Mouse (Mus musculus): ENCODE data around the gene Pik3ip1.
A peak's percentile ranks its signal among the peaks of the same experiment; 100 is the strongest.

Pik3ip1 gene

GRCm38 (mm10) chr11:3337173-3337955 is 7.2 kb downstream of the Pik3ip1 start:
- DNase-seq (ENCODE audit: low spot score in 2 of 2), result peak in 1 of 2 experiments; percentile 62

DNA sequence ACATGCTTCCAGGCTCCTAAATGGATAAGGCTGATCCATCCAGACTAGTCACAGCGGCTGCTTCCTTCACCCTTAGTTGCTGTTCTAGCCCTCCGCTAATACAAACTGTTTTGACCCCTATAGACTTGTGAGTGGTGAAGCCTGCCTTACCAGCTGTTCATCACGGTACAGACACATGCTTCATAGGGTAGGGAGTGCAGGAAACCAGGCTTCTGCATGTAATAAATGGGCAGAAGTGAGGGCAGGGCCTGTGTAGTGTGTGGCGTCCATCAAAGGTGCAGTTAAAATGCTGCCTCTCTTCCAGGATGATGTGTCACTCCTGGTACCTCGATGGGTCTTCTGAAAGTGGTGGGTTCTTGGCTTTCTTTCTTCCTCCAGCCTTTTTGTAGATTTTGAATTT is 7.8 kb downstream of the Pik3ip1 start:
- DNase-seq (ENCODE audit: low spot score in 2 of 2), result no peak

DNA sequence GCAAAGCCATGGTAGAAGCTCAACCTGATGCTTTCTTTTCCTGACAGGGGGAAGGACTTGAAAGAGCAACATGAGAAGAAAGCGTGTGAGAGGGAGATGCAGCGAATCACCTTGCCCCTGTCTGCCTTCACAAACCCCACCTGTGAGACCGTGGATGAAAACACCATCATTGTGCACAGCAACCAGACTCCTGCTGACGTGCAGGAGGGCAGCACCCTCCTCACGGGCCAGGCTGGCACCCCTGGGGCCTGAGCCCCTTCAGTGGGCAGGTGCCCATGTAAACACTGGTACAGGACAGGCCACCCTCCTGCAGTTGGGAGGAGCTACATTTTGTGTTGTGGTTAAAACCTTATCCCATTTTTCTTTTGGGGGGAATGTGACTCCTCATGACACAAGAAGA is 11.3 kb downstream of the Pik3ip1 start:
- no peak for DNase-seq (ENCODE audit: low spot score in 2 of 2)

DNA sequence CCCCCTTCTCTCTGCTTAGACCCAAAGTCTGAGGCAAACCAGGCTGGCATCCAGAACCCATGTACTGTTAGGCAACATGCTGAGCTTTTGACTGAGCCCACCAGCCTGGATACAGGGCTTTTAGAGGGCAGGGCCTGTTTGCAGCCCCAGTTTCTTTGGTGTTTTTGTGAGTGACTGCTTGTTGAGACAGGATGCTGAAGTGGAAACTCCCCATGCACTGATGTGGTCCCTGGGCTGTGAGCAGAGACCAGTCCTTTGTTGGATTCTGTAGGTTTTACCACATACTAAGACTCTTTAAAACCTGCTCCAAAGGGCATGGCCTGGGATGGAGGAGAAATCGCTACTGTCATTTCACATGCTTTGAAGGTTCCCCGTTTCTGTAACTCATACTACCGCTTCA is 14.7 kb downstream of the Pik3ip1 start:
- no peak for DNase-seq (ENCODE audit: low spot score in 2 of 2)

DNA sequence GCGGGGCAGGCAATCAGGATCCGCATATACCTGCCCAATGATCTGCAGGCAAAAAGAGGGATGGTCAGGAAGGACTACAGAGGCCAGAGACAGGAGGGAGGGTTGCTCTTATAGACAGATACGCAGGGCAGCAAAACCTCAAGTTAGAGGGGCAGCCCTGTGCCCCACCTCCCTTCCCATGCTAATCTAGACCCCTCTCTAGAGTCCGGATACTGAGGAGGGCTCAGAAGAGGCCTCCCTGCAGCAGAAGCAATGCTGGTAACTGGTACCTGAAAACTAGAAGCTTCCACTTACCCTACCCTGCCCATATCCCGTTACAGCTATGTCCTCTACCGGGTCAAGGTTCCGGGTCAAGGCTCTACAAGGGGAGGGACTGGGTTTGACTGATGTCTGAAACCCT is 16.1 kb downstream of the Pik3ip1 start:
- DNase-seq (ENCODE audit: low spot score in 2 of 2), result no peak

DNA sequence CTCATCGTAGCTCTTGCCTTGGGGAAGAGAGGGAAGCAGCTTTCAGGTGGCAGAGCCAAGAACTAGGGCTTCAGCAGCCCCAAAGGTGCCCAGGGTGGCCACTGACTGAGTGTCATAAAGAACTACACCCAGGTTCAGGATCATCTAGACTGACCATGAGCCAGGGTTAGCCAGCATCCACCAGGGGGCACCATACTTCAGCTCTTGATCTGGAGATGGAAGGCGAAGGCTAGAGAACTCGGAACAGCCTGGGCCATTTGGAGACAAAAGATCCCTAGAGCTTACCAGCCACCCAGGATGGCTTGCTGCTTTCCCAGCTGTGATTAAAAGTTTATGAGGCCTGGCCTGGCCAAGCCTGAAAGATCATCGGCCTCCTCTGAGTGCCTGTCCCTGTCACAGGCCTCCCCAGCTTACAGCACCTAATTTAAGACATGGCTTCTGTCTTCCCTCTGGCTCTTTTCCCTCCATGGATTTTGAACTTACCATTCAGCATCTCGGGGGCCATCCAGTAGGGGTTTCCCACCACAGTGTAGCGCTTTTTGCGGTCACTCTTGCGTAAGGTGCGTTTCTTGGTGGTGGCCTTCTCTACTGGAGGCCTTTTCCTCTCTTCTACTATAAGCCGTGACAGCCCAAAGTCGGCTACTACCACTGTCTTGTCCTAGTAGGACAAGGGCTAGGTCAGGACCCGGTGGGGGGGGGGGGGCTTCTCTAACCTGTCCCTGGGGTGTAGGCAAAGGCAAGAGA is 17.1 kb downstream of the Pik3ip1 start:
- peak; percentile 73 to 91 for DNase-seq (ENCODE audit: low spot score in 2 of 2)

GRCm38 (mm10) chr11:3347835-3348195 is 17.6 kb downstream of the Pik3ip1 start:
- DNase-seq (ENCODE audit: low spot score in 2 of 2), result no peak

DNA sequence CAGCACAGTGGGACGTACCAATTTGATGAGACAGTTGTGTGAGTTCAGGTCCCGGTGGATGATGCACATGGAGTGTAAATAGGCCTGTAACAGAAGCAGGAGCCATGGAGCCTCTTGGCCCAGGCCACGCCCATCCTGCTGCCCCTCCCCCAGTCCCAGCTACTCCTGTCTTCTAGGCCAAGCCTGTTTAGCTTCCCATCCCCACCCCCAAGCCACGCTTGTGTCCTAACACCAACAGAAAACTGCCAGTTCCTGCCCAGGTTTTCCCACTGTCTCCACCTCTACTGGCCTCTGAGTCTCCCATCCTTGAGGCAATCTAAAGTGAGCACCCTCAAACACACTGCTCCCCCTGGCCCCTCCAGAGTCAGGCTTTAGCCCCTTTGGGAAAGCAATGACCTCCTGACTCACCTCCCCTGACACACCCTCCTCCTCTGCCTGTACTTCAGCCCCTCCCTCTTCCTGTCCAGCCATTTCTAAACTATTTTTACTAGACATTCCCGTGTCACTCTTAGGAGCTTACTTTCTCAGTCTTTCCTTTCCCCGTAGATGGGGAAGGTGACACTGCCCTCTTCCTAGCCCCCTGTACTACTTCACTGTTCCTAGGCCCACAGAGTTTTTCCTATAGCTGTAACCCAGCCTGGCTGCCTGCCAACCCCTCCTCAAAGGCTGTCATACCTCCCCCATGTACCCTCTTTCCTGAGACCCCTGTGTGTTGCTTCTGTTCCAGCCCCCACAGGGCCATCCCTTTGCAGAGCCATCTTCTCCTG is 18.6 kb downstream of the Pik3ip1 start:
- DNase-seq (ENCODE audit: low spot score in 2 of 2), result no peak

- DNase-seq (ENCODE audit: low spot score in 2 of 2), result no peak
Measured at GRCm38 (mm10) chr11:3349343-3349695, 19.1 kb downstream of the Pik3ip1 start.

DNA sequence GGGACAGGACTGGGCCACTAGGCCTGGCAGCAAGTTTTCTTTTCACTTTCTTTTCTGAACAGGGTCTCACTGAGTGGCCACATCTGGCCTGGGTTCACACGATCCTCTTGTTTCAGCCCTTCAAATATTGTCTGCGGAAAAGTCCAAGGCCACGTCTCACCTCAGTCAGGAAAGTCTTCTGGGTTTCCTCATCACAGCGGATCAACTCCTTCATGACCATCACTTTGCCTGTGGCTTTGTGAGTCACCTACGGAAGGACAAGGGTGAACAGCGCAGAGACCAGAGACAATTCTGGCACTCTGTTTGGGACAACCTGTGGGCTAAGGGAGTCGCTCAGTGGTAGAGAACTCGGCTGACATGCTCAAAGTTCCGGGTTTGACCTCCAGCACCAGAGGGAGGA is 21.9 kb downstream of the Pik3ip1 start:
- DNase-seq (ENCODE audit: low spot score in 2 of 2), result no peak

- no peak for DNase-seq (ENCODE audit: low spot score in 2 of 2)
Measured at GRCm38 (mm10) chr11:3352990-3353585, 22.9 kb downstream of the Pik3ip1 start.

GRCm38 (mm10) chr11:3362854-3363253 is 32.7 kb downstream of the Pik3ip1 start:
- DNase-seq (ENCODE audit: low spot score in 2 of 2), result no peak

GRCm38 (mm10) chr11:3366411-3366810 is 36.2 kb downstream of the Pik3ip1 start:
- DNase-seq (ENCODE audit: low spot score in 2 of 2), result no peak

DNA sequence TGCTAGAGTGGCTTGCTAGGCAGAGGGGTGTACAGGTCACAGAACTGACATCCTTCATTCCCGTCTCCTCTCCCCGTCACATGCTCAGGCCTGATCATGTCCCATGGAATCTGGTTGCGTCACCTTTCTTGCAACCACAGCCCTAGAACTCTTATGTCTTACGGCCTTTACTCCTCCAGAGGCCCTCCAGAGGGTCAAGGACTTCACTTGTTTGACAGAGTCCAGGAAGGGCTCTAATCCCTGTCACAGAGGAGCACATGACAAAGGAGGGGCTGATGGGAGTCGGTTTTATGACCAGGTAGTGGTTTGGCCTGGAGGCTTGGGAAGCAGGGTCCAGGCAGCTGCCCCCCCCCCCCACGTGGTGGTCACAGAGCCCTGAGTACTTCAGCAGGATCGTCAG is 38.8 kb downstream of the Pik3ip1 start:
- DNase-seq (ENCODE audit: low spot score in 2 of 2), result no peak

- DNase-seq (ENCODE audit: low spot score in 2 of 2), result no peak
Measured at GRCm38 (mm10) chr11:3369449-3369848, 39.2 kb downstream of the Pik3ip1 start.

- DNase-seq (ENCODE audit: low spot score in 2 of 2), result no peak
Measured at GRCm38 (mm10) chr11:3370162-3370561, 40.0 kb downstream of the Pik3ip1 start.

- peak; percentile 70 to 77 for DNase-seq (ENCODE audit: low spot score in 2 of 2)
Measured at GRCm38 (mm10) chr11:3370928-3371598, 40.9 kb downstream of the Pik3ip1 start.

- no peak for DNase-seq (ENCODE audit: low spot score in 2 of 2)
Measured at GRCm38 (mm10) chr11:3371599-3372295, 41.5 kb downstream of the Pik3ip1 start.

DNA sequence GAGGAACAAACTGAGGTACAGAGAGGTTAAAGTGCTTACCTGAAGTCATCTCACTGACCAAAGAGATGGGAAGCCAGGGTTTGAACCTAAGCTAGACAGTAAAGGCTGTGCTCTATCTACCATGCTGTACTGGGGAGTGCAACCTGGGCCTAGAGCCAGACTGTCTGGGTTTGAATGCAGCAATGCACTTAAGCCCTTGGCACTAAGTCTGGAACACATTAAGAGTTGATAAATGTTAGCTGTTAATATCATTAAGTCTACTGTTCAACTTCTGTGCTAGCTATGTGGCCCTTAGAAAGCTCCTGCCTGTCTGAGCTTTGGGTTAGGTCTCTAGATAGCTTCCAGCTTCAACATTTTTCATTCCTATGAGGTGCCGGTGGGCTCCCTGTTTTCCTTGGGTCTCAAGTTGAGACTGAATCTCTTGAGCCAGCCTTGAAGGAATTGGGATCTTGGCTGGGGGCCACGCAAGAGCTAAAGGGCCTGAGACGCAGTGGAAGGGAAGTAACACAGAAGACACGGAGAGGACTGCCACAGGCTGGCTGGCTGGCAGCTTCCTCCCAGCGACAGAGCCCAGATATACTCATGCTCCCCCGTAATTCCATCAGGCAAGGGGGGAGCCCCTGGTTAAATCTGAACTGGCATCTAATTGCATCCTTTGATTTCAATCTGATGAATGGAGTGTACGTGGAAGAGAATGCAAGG is 43.5 kb downstream of the Pik3ip1 start:
- no peak for DNase-seq (ENCODE audit: low spot score in 2 of 2)

DNA sequence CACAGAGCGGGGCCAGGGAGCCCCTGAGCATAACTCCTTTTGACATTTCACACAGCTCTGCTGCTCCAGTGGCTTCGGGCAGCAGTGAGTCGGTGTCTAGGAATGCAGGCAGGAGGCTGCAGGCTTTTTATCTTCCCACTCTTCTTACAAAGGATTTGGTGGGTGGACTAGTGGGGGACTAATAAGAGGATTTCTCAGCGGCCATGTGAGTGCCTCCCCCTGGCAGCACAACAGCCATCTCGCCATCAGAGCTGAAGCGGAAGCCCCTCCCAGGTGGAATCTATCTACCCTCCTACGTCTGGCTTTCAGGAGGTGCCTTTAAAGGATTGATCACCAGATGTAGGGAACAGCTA is 44.1 kb downstream of the Pik3ip1 start:
- peak in 1 of 2 experiments; percentile 30 for DNase-seq (ENCODE audit: low spot score in 2 of 2)
